Mouse (Mus musculus) brown adipose tissue, adult 24 weeks (tissue): ENCODE results near the gene Prima1. TPM values are rescaled to one million over a fixed set of nuclear protein-coding genes. Genes with fewer than 3 reads are reported as not detected.

Experiments
- H3K27ac ChIP-seq: fragments of 200-500 bp; replicated peaks from 2 replicates; pipeline ENCODE4 v1.5.1; 2012; ENCODE audit warnings: low read depth, mild to moderate bottlenecking, low read length
- H3K4me1 ChIP-seq: fragments of 200-500 bp; 2 replicates; pipeline ENCODE4 v1.6.1; 2012; ENCODE audit warnings: low read length, mixed read lengths; ENCODE audit not compliant: control insufficient read depth, insufficient read depth, insufficient read length
- H3K4me3 ChIP-seq: fragments of 200-500 bp; 2 replicates; pipeline ENCODE4 v1.5.1; 2012; ENCODE audit warnings: low read depth, mild to moderate bottlenecking, low read length, moderate library complexity; ENCODE audit not compliant: insufficient read depth
- polyA plus RNA-seq: library from polyadenylated mRNA; stranded (reverse); fragments of >200 nt; gene quantifications from 2 replicates; pipeline ENCODE4 v1.2.4, GENCODE M21; 2012; ENCODE audit not compliant: missing spikeins, insufficient read depth, insufficient read length

The Prima1 gene
- polyA plus RNA-seq, 1 experiment: not detected

DNA sequence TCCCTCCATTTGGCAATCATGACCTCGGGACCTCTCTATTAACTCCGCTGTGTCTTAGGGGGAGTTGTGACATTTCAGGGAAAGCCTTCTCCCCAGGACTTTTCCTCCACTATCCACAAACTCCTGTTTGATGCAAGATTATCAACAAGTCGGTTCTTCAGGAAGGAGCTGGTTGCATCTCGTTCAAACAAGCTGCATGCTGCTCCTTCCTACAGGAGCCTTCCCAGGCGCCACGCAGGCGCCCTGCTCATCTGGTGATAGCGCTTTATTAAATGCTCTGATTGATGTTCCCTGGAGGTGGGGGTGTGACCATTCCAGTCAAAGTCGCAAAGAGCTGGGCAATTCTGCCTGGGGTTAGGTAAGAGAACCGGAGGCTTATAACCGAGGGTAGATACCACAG lies 1.1 kb upstream of the Prima1 start:
- Histone ChIP-seq H3K4me1 (no peaks in the 10 kb centered on the region), H3K27ac (no peak overlapping the region), H3K4me3 (no peak overlapping the region)

DNA sequence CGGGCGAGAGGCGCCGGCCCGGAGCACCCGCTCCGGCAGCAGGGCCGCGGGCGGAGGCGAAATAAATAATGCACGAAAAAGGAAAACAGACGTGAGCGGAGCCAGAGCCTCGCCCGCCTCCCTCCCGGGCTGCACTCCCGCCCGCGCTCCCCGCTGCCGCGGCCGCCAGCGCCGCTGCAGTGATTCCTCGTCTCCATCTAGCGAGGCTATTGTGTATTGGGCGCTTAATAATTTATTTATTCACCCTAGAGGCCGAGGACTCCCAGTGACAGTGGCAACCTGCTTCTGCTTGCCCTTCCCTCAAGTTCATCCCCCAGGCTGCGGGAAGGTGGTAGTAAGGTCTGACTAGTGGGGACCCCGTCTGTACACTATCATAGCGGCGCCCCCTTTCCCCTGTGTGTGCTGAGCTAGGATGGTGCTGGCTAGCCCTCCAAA lies 658 bp upstream of the Prima1 start:
- Histone ChIP-seq H3K27ac (no peak overlapping the region), H3K4me3 (peak overlapping the region; percentile 46), H3K4me1 (no peaks in the 10 kb centered on the region)

DNA sequence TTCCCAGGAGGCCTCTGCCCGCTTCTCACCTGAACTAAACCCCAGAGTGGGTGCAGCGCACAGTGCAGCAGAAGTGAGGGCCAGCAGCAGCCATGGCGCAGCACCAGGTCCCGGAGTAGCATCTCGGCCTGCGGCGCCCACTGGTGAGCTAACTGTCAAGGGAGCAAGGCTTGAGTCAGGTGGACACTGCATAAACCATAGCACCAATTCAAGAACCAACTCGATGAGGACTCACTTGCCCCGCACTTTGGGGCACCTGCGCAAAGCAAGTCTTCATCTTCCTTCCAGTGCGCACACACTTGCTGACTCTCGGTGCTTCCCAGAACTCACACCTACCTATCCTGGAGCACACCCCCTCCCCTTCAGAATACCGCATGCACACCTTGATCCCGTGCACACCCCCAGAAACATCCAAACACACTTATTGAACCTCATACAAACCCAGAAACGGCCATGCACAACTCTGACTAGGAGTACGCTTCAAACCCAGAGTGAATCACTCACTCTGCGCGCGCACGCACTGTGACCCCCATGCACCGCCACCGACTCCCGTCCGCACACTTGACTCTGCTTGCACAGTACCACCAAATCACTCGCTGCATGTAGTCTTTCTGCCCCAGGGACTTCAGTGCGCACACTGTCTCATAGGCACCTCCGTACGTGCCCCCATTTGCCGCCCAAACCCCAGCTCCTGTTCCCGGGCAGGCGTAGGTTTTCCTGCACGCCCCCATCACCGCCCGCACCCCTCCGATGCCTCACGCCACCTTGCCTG lies 453 bp downstream of the Prima1 start:
- no peaks in the 10 kb centered on the region for H3K4me1 ChIP-seq
- no peak overlapping the region for H3K27ac ChIP-seq
- no peak overlapping the region for H3K4me3 ChIP-seq

DNA sequence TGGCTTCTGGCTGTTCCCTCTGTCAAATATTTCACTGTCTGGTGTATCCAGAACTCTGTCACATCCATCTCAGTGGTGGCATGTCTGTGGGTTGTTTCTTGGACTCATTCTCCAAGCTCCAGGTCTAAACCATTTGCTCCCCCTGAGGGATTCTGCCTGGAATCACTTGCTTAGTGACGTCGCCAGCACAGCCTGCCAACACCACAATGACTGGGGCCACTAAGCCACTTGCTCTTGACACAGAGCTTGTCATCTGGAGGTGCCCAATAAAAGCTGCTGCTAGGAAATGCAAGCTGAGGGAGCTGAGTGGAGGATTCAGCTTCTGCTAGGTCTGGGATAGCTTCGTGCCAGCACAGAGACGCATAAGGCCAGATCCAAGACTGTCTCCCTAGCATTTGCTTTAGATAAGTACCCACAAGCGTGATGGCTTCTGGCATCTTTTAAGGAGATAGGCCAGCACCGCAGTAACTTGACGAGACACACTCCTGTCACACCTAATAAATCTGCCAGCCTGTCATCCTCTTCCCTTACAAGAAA lies 3.0 kb downstream of the Prima1 start:
- Histone ChIP-seq H3K4me1 (no peaks in the 10 kb centered on the region), H3K4me3 (no peak overlapping the region), H3K27ac (no peak overlapping the region)

DNA sequence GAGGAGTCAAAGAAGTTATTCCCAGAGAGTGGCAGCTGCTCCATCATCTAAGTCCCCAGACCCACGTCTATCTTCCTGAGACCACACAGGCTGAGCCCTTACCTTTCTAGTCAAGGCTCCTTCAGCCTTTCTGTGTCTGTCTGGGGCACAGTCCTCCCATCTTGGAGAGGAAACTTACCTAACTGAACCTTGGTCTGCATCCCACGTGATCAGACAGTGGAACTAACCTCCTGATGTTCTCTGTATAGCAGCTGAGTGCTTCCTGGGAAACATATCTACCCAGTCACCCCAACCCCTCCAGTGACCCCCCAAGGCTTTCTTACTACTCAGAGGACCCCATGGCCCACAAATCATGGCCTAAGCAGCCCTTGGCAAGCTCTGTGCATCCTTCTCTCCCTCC lies 6.1 kb downstream of the Prima1 start:
- H3K27ac ChIP-seq: no peak overlapping the region
- H3K4me1 ChIP-seq: no peaks in the 10 kb centered on the region
- no peak overlapping the region for H3K4me3 ChIP-seq

DNA sequence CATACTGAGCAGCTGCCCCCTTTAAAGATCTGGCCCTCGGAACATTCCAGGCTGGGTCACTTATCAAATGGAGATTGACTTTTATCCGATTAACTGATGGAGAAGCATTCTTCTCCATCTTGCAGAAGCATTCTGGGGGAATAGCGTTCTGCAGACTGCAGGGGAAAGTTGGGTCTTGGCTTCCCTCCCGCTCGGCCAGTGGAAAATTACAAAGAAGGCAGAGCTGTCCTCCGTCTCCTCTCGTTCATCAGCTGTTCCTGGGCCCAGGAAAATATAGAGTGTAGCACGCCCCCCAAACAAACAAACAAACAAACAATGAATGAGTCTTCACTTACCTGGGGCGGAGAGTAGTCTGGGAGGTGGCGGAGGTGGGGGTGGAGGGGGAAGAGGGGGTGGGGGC lies 6.7 kb downstream of the Prima1 start:
- H3K4me1 ChIP-seq: no peaks in the 10 kb centered on the region
- H3K27ac ChIP-seq: no peak overlapping the region
- H3K4me3 ChIP-seq: no peak overlapping the region

DNA sequence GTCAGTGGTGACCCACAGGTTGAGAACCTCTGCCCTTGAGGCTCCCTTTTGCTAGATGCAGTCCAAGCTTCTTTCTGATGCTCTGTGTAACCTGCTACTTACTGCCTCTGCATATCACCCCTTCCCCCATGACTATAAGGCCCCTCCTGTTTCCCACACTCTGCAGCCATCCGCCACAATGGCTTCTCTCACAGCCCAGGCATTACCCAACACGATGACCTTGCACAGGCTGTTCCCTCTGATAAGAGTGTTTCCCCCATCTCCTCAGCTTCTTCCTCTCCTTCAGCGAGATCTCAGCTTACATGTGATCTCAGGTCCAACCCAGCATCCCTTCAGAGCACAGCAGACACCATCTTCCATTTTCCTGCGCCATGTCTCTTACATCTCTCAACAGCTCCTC lies 12.9 kb downstream of the Prima1 start:
- H3K4me3 ChIP-seq: no peak overlapping the region
- H3K27ac ChIP-seq: no peak overlapping the region
- no peaks in the 10 kb centered on the region for H3K4me1 ChIP-seq

DNA sequence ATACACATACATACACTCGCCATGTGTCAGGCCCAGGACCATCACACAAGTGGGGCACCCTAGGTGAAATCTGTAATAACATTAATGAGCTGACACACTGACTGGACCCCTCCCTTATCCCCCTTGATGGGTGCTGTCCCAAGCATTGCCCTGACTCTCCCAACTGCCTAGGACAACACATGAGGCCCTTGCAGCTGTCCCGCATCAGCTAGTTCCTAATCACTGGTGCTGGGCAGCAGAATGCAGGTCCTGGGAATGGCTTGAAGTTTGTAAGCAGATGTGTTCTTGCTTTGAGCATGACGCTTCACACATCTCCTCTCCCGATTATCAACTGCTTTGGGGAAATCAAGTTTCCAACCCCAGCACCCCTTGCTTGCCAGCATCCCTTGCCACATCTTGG lies 15.8 kb downstream of the Prima1 start:
- Histone ChIP-seq H3K27ac (no peak overlapping the region), H3K4me3 (no peak overlapping the region), H3K4me1 (no peaks in the 10 kb centered on the region)

DNA sequence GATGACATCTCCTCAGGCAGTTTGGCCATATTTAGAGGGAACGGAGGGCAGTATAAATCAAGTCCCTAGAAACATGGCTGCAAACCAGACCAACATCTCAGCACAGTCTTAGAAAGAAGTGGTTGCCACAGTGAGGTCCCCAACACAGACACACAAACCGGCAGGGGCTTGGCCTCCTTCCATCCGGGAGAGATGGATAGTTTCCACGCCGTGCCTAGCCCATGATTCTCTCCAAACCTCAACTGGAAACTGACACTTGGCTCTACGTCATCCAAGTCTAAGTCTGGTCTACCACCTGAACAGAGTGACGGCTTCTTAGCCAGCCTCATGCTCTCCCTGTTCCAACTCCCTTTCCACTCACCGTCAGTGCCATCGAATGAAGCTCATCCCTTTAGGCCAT lies 18.3 kb downstream of the Prima1 start:
- H3K4me3 ChIP-seq: no peak overlapping the region
- no peaks in the 10 kb centered on the region for H3K4me1 ChIP-seq
- no peak overlapping the region for H3K27ac ChIP-seq

DNA sequence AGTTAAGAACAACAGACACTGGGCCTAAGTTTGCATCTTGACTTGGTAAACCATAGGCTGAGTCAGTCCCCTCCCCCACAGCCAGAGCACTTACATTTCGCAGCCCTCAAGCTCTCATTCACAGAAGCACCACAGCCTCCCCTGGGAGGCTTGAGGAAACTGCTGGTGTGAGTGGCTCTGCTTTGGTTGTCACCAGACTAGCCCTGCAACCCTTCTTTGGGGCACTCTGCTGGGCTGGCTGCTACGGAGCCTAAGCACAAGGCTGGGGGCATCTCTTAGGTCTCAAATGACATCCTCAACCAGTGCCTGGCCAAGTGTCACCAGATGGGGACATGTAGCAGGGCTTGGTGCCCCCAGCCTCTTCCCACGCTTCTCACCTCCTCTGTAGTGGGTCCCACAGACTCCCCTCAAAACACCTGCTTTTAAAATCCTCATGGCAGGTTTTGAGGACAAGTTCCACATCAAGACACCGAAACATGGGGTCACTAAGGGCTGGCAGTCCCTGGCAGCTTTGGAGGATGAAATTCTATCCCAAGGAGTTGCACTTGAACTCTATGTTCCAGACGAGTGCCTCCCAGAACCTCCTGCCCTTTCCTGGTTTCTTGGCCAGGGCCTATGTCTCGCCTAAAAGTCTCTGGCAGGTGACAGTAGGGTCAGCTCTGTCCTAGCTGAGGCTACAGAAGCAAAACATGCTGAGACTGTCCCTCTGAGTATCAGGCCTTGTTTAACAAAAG lies 25.9 kb downstream of the Prima1 start:
- Histone ChIP-seq H3K4me1 (no peaks in the 10 kb centered on the region), H3K4me3 (no peak overlapping the region), H3K27ac (no peak overlapping the region)

DNA sequence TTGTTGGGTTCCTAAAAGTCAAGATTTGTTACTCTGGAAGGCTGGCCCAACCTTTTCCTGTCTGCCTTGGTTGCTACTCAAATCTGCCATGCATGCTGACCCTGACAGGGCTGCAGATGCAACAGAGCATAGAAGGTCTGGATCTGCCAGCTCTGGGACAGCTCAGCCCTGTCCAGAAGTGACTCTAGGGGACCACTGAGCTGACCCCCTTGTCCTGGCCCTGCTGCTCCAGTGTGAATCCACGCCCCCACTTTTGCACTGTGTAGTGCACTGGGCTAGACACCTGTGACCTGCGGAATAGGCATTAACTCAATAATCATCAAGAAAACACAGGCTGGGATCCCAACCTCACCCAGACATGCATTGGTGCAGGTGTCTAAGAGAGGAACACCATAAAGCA lies 27.2 kb downstream of the Prima1 start:
- H3K4me1 ChIP-seq: no peaks in the 10 kb centered on the region
- H3K27ac ChIP-seq: no peak overlapping the region

DNA sequence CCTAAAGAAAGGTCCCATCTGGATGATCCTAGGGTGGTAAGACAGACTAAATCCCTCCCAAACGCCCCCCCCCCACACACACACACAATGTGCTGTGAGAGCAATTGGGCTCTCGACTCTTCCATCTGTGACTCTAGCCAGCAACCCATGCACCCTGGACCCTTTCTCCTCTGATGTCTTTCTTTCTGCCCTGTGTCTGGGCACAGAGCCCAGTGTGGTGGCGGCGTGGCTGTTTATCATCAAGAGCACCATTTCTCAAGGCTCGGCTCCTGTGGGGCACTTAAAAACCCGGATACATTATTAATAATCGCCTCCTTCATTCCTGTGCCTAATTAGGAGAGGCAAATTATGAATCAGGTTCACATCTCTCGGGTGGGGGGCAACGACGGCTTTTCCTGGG lies 27.7 kb downstream of the Prima1 start:
- Histone ChIP-seq H3K27ac (no peak overlapping the region), H3K4me1 (no peaks in the 10 kb centered on the region), H3K4me3 (no peak overlapping the region)

More for the DNA sequence above, 27.2 kb downstream of the Prima1 start:
- H3K4me3 ChIP-seq: no peak overlapping the region

DNA sequence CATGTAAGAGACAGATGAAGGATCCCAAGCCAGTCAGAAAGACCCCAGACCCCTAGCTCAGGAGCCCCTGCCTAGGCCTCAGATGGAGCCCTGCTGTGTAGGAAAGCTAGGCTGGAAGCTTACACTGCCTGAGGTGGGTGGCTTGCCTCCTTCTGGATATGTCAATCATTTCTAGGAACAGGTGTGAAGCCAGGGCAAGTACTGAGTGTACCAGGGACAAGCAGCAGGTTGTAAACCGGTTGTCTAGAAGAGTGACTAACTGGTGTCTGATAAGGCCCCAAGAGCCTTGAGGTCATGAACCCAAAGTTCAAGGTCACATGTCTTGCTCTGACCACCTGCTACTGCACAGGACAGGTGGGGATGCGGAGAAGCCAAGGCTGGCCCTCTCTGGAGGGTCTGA lies 28.4 kb downstream of the Prima1 start:
- no peak overlapping the region for H3K4me3 ChIP-seq
- H3K4me1 ChIP-seq: no peaks in the 10 kb centered on the region
- no peak overlapping the region for H3K27ac ChIP-seq

DNA sequence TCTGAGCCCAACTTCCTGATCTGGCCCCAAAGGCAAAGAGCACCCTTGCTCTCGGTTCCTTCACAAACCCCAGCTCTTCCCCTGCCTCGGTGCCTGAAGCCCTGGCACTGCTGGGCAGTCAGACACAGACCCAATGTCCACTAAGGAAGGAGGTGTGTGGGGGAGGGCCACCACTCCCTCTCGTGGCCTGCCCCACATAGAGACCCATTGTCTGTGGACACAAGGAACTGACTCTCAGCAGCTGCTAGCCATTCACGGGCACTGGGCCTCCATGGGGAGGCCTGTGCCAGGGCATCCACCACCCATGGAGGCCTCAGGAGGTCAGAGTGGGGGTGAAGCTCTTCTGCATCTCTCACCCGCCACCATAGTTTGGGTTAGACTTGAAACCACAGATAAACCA lies 30.9 kb downstream of the Prima1 start:
- no peaks in the 10 kb centered on the region for H3K4me1 ChIP-seq
- H3K27ac ChIP-seq: no peak overlapping the region
- H3K4me3 ChIP-seq: no peak overlapping the region

DNA sequence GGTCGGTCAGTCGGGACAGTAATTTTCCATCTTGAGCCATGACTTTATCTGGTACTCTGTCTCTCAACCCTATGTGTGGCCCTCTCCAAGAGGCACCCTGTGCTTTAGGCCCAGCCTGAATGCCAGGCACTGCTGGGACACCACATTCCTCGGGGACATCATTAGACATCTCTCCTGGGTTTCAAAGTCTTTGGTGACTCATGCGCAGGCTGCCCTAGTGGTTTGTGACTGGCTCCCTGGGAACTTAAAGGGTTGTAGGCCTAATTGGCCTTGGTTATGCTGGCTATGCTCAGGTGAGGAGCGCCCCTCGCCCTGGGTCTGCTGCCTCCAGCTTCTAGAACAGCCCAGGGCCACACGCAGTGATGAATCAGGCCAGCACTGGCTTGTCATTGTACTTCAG lies 32.4 kb downstream of the Prima1 start:
- H3K4me3 ChIP-seq: no peak overlapping the region
- H3K4me1 ChIP-seq: no peaks in the 10 kb centered on the region
- no peak overlapping the region for H3K27ac ChIP-seq

DNA sequence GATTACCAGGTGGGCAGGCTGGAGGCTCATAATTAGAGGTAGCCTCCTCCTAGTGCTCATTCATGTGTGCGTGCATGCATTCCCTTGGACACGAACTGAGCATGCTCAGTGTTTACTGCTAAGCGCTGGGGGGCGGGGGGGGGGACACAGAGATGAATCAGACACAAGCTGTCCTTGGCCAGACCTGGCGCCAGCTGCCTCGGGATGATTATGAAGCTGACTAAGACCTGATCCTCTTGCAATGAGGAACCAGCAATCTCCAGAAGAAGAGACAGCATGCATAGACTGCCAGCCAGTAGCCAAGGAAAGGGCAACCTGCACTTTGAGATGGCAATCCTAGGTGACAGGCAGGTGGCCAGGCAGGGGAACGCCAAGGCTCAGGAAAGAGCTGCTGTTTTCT lies 36.4 kb downstream of the Prima1 start:
- H3K27ac ChIP-seq: no peak overlapping the region
- H3K4me1 ChIP-seq: no peaks in the 10 kb centered on the region
- no peak overlapping the region for H3K4me3 ChIP-seq
